Mouse (Mus musculus) heart, postnatal 0 days (tissue): ENCODE measurements around the gene Arid1b. TPM values are rescaled to one million over a fixed set of nuclear protein-coding genes. Genes with fewer than 3 reads are reported as not detected.

Source experiments
- ATAC-seq: fragments of 200-750 bp; cut with Nextera tagmentation; 2 replicates; pipeline ENCODE4 v1.8.0; 2017; ENCODE audit warnings: low read depth, moderate number of reproducible peaks, moderate library complexity; ENCODE audit not compliant: insufficient read depth
- DNase-seq: peaks from one replicate; pipeline ENCODE4 v3.0.0-alpha.2; 2016; ENCODE audit warnings: low spot score
- H3K27ac ChIP-seq: fragments of 300-500 bp; sonication (generic); 2 replicates; pipeline ENCODE4 v1.5.1; 2014; ENCODE audit warnings: low read depth, mild to moderate bottlenecking
- H3K27me3 ChIP-seq: fragments of 300-500 bp; sonication (generic); 2 replicates; pipeline ENCODE4 v1.6.1; 2014; ENCODE audit warnings: low read length, mixed read lengths; ENCODE audit not compliant: control insufficient read depth, insufficient read depth
- H3K36me3 ChIP-seq: fragments of 300-500 bp; sonication (generic); replicated peaks from 2 replicates; pipeline ENCODE4 v1.6.1; 2014; ENCODE audit warnings: low read length, mixed read lengths; ENCODE audit not compliant: control insufficient read depth, insufficient read depth
- H3K4me1 ChIP-seq: fragments of 300-500 bp; sonication (generic); 2 replicates; pipeline ENCODE4 v1.6.1; 2014; ENCODE audit warnings: antibody characterized with exemption; ENCODE audit not compliant: control insufficient read depth, insufficient read depth
- H3K4me2 ChIP-seq: fragments of 300-500 bp; sonication (generic); 2 replicates; pipeline ENCODE4 v1.6.1; 2014; ENCODE audit warnings: low read depth, mild to moderate bottlenecking, low read length, moderate library complexity
- H3K4me3 ChIP-seq: fragments of 300-500 bp; sonication (generic); 2 replicates; pipeline ENCODE4 v1.5.1; 2014; ENCODE audit warnings: low read depth, low read length
- H3K9ac ChIP-seq: fragments of 300-500 bp; sonication (generic); replicated peaks from 2 replicates; pipeline ENCODE4 v1.6.1; 2014; ENCODE audit warnings: low read depth, low read length, mixed read lengths
- H3K9me3 ChIP-seq: fragments of 300-500 bp; sonication (generic); replicated peaks from 2 replicates; pipeline ENCODE4 v1.6.1; 2016; ENCODE audit warnings: low read length; ENCODE audit not compliant: control insufficient read depth
- CTCF ChIP-seq: IDR thresholded peaks from 2 replicates; pipeline ENCODE4 v1.5.1; 2016; ENCODE audit warnings: antibody characterized with exemption, control low read depth, low read depth
- EP300 ChIP-seq: IDR thresholded peaks from 2 replicates; pipeline ENCODE4 v1.6.1; 2016; ENCODE audit warnings: antibody characterized with exemption, low read depth
- WGBS: fragments of 180-500 bp; shearing (Covaris S2); extraction: QIAGEN DNeasy Blood & Tissue Kit; methylation state at CpG from one replicate; pipeline ENCODE4 v1.1.7; 2014; 5-methylcytosine and 5-hydroxymethylcytosine counted together
- polyA plus RNA-seq: library from polyadenylated mRNA; unstranded; fragments of >200 nt; fragmentation: Nextera tagmentation; extraction: Ambion mirVana; gene quantifications from 2 replicates; pipeline ENCODE4 v1.2.1, GENCODE M21; 2015
- total RNA-seq: library from RNA; depleted of rRNA; stranded (reverse); fragments of >200 nt; gene quantifications from 2 replicates; pipeline ENCODE4 v1.2.3, GENCODE M21; 2014; ENCODE audit warnings: low replicate concordance

Gene Arid1b
- total and polyA plus RNA-seq, 2 experiments from 2014 or later: 4.4 to 27.3 TPM

DNA sequence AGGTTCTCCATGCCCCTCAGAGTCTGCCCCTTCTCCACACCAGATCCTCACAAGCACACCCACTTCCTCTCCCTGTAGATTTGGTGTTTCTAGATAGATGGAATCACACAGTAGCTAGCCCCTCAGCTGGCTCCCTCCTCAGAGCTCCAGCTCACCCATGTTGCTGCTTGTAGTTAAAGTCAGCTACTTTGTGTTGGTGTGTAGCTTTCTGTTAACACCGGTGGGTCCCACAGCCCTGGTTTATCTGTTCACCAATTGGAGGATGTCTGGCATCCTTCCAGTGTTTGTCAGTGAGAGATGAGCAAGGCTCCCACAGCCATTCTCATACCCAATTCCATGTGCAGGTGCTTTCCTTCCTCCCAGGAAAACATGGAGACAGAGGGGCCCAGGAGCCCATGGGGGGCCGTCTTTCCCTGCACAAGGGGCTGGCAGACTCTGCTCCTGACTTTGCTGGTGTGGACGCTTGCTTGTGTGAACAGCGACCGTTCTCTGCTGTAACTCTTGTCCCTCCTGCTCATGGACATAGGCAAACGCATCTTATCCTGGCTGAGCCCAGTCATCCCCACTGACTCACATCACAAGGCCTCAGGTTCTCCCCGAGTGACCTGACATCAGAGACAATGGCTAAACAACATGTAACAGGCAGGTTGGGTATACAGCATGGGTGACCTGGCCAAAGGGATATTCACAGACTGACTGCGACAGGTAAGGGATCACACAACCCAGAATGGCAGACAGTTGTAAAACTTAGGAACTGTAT lies 200.2 kb downstream of the Arid1b start:
- H3K4me2 ChIP-seq: no peak overlapping the region

GRCm38 (mm10) chr17:5195397-5195796 lies 201.3 kb downstream of the Arid1b start:
- Histone ChIP-seq H3K36me3 (no peaks in the 10 kb centered on the region), H3K4me3 (no peak overlapping the region), H3K4me2 (no peak overlapping the region), H3K9me3 (no peaks in the 10 kb centered on the region), H3K27me3 (no peaks in the 10 kb centered on the region), H3K27ac (no peak overlapping the region), H3K9ac (no peak overlapping the region), H3K4me1 (peaks cover 1% of the 10 kb centered on the region; the same call in 1 of the 2 replicates)
- no peak for TF ChIP-seq CTCF
- TF ChIP-seq EP300: no peak
- WGBS: 66% methylated on average over 5 of the region's 5 CpGs
- no peak for ATAC-seq
- DNase-seq: no peak

More for the DNA sequence above, 200.2 kb downstream of the Arid1b start:
- Histone ChIP-seq H3K9ac (no peak overlapping the region), H3K27ac (no peak overlapping the region), H3K4me1 (peaks cover 5% of the 10 kb centered on the region; the same call in 1 of the 2 replicates), H3K36me3 (no peaks in the 10 kb centered on the region), H3K4me3 (no peak overlapping the region), H3K27me3 (no peaks in the 10 kb centered on the region), H3K9me3 (no peaks in the 10 kb centered on the region)
- WGBS: 63% methylated on average over 8 of the region's 8 CpGs
- ATAC-seq (no peak), DNase-seq (no peak)
- TF ChIP-seq CTCF (no peak), EP300 (no peak)

- no peak overlapping the region for H3K27ac ChIP-seq
- no peak overlapping the region for H3K9ac ChIP-seq
- H3K9me3 ChIP-seq: no peaks in the 10 kb centered on the region
- no peak overlapping the region for H3K4me3 ChIP-seq
- no peak overlapping the region for H3K4me2 ChIP-seq
- H3K4me1 ChIP-seq: no peaks in the 10 kb centered on the region
- TF ChIP-seq EP300 (no peak), CTCF (no peak)
- H3K36me3 ChIP-seq: no peaks in the 10 kb centered on the region
- H3K27me3 ChIP-seq: no peaks in the 10 kb centered on the region
- ATAC-seq (no peak), DNase-seq (no peak)
- 91% methylated on average over 10 of the region's 10 CpGs for WGBS
Observed at GRCm38 (mm10) chr17:5196005-5196404, 201.9 kb downstream of the Arid1b start.

DNA sequence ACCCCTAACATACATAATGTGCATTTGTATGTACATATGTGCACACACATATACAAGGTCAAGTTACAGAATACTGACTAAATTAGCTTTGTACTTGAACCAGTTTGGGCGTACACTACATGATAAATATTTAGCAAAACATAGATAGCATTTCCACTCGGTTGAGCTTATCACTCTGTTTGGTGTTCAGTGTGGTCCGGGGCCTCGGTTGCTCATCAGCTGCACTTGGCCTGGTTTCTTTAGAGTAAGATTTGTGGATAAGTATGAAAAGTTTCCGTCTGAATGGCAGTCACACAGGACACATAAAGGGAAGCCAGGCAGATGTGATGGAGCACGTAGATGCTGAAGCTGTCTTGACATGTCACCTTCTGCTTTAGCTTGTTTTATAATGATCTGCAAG lies 202.4 kb downstream of the Arid1b start:
- no peak overlapping the region for H3K4me3 ChIP-seq
- H3K27ac ChIP-seq: no peak overlapping the region
- H3K36me3 ChIP-seq: no peaks in the 10 kb centered on the region
- H3K4me2 ChIP-seq: no peak overlapping the region
- 71% methylated on average over 6 of the region's 6 CpGs for WGBS
- TF ChIP-seq EP300: no peak
- no peak for DNase-seq
- H3K9me3 ChIP-seq: no peaks in the 10 kb centered on the region
- H3K4me1 ChIP-seq: no peaks in the 10 kb centered on the region
- no peak for ATAC-seq
- H3K27me3 ChIP-seq: no peaks in the 10 kb centered on the region
- H3K9ac ChIP-seq: no peak overlapping the region

DNA sequence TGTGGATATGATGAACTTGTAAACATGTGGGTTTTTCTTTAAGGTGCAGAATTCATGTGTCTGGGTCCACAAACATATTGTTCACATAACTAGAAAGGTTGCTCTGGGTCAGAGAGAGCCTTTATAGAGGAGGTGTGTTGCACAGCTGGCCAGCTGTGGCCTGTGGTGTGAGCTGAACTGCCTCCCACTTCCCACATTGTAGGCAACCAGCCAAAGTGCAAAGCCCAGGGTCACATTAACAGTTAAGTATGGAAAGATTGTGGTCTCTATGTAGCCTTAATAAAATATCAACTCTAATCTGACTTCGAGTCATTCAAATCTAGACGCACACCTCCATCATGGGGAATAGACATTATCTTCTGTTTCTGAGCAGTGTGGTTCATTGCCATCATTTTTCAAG lies 203.0 kb downstream of the Arid1b start:
- DNase-seq (no peak), ATAC-seq (no peak)
- Histone ChIP-seq H3K36me3 (no peaks in the 10 kb centered on the region), H3K4me3 (no peak overlapping the region), H3K9me3 (no peaks in the 10 kb centered on the region), H3K27me3 (no peaks in the 10 kb centered on the region), H3K27ac (no peak overlapping the region), H3K4me1 (peaks cover 2% of the 10 kb centered on the region), H3K4me2 (no peak overlapping the region), H3K9ac (no peak overlapping the region)
- 90% methylated on average over 2 of the region's 2 CpGs for WGBS
- TF ChIP-seq EP300 (no peak), CTCF (no peak)

DNA sequence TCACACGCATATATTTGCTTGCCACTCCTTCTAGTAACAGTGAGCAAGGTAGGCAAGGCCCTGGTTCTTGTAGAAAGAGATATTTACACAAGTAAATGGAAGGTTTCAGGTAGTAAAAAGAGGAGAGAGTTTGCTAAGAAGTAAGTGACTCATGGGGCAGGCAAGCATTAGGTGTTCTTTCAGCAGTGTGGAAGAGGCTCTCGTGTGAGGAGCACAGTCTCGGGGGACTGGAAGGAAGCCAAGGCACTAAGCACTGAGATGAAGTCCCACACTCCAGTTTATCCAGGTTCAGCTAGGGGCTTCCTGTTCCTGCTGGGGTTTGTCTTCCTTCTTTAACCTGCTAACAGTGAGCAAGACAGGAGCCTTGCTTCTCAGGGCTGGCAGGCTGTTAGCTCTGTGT lies 203.6 kb downstream of the Arid1b start:
- no peak overlapping the region for H3K4me2 ChIP-seq
- no peaks in the 10 kb centered on the region for H3K27me3 ChIP-seq
- WGBS: 66% methylated on average over 3 of the region's 3 CpGs
- H3K9me3 ChIP-seq: no peaks in the 10 kb centered on the region
- no peaks in the 10 kb centered on the region for H3K36me3 ChIP-seq
- no peak overlapping the region for H3K4me3 ChIP-seq
- TF ChIP-seq EP300: no peak
- TF ChIP-seq CTCF: no peak
- no peak for DNase-seq
- ATAC-seq: no peak
- H3K4me1 ChIP-seq: peaks cover 8% of the 10 kb centered on the region
- no peak overlapping the region for H3K9ac ChIP-seq
- H3K27ac ChIP-seq: no peak overlapping the region
